Mouse (Mus musculus) lung, postnatal 0 days (tissue): Measurements from ENCODE around the gene Apc2.

ENCODE experiments used
- CTCF ChIP-seq: IDR thresholded peaks from 2 replicates; pipeline ENCODE4 v1.5.1; 2016; ENCODE audit warnings: antibody characterized with exemption, mild to moderate bottlenecking
- EP300 ChIP-seq: IDR thresholded peaks from 2 replicates; pipeline ENCODE4 v1.6.1; 2016; ENCODE audit warnings: antibody characterized with exemption, mild to moderate bottlenecking, control low read depth

DNA sequence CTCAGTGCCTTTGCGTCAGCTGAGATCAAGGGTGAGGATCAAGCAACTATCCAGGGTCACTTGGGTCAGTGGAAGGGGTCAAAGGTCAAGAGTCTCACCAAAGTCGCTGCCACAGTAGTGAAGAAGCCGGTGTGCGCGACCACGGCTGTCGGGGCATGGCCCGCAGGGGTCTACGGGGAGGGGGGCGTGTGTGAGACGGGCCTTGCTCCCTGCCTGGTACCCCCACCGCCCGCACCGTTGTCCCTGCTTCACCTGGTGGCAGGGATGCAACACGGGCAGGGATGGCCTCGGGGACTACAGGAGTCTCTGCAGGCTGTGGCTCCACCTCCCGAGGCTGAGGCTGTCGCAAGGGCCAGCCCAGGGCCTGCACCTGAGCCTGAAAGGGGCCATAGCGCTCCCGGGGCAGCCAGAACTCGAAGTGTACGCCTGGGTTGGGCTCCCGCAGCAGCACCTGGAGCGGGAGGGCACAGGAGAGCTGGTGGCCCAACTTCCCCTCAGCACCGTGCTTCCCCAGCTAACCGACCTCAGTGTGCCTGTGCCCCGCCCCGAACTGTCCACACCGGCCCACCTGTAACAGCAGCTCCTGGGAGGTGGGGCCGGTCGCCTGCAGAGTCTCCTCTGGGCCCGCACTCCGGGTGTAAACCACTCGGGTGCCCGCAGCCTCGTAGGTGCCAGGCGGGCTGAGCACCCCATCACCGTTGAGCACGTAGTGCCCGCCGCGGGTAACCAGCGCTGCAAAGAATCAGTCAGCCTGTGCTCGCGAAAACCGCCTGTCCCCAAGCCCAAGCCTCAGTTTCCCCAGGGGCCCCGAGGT lies 45.9 kb downstream of the Apc2 start:
- TF ChIP-seq CTCF (no peak), EP300 (no peak)
